Mouse (Mus musculus) midbrain, embryonic 16.5 days (tissue): ENCODE measurements around the gene Actr3b. TPM values are rescaled to one million over a fixed set of nuclear protein-coding genes. Genes with fewer than 3 reads are reported as not detected.

Experiments
- ATAC-seq: fragments of 200-750 bp; cut with Nextera tagmentation; 2 replicates; pipeline ENCODE4 v1.8.0; 2017; ENCODE audit warnings: moderate TSS enrichment
- H3K27ac ChIP-seq: fragments of 300-500 bp; sonication (generic); 2 replicates; pipeline ENCODE4 v1.5.1; 2014; ENCODE audit warnings: mild to moderate bottlenecking, low read length, mixed read lengths
- H3K27me3 ChIP-seq: fragments of 300-500 bp; sonication (generic); 2 replicates; pipeline ENCODE4 v1.6.1; 2014; ENCODE audit warnings: low read depth, low read length, mixed read lengths; ENCODE audit not compliant: control insufficient read depth, insufficient read depth
- H3K36me3 ChIP-seq: fragments of 300-500 bp; sonication (generic); 2 replicates; pipeline ENCODE4 v1.6.1; 2014; ENCODE audit warnings: mild to moderate bottlenecking, low read length, moderate library complexity, mixed read lengths; ENCODE audit not compliant: control insufficient read depth, insufficient read depth
- H3K4me1 ChIP-seq: fragments of 300-500 bp; sonication (generic); 2 replicates; pipeline ENCODE4 v1.6.1; 2014; ENCODE audit warnings: mild to moderate bottlenecking, low read length, mixed read lengths; ENCODE audit not compliant: control insufficient read depth, insufficient read depth
- H3K4me2 ChIP-seq: fragments of 300-500 bp; sonication (generic); 2 replicates; pipeline ENCODE4 v1.6.1; 2014; ENCODE audit warnings: mild to moderate bottlenecking, low read length, mixed read lengths
- H3K4me3 ChIP-seq: fragments of 300-500 bp; sonication (generic); 2 replicates; pipeline ENCODE4 v1.5.1; 2014; ENCODE audit warnings: low read depth, mild to moderate bottlenecking, low read length, moderate library complexity, mixed read lengths
- H3K9ac ChIP-seq: fragments of 300-500 bp; sonication (generic); 2 replicates; pipeline ENCODE4 v1.6.1; 2014; ENCODE audit warnings: low read depth, low read length, mixed read lengths
- H3K9me3 ChIP-seq: fragments of 300-500 bp; sonication (generic); replicated peaks from 2 replicates; pipeline ENCODE4 v1.6.1; 2014; ENCODE audit warnings: mild to moderate bottlenecking, low read length, mixed read lengths; ENCODE audit not compliant: control insufficient read depth, poor library complexity, severe bottlenecking
- WGBS: fragments of 180-500 bp; shearing (Covaris S2); extraction: QIAGEN DNeasy Blood & Tissue Kit; methylation state at CpG from one replicate; pipeline ENCODE4 v1.1.7; 2014; 5-methylcytosine and 5-hydroxymethylcytosine counted together
- polyA plus RNA-seq: library from polyadenylated mRNA; unstranded; fragments of >200 nt; fragmentation: Nextera tagmentation; extraction: Ambion mirVana; gene quantifications from 2 replicates; pipeline ENCODE4 v1.2.1, GENCODE M21; 2015

Gene Actr3b
- polyA plus RNA-seq, 1 experiment from 2014 or later = 44.5 TPM

DNA sequence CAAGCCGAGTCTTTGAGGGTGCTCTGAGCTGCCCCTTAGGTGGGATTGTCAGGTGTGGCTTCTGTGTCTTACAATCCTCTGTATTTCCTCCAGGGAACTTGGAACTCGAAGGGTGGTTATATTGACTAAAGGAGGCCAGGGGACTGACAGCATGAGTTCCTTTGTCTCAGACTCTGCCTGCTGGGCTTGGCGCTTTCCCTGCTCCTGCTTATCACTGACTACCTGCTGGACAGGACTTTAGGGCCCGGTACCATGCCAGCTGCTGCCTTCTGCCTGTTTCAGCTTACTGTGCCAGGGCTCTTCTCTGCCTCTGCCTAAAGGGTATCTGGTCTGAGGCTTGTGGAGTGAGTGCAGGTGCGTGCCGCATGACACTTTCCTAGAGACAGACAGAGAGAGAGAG lies 53.1 kb downstream of the Actr3b start:
- whole genome bisulfite sequencing = 41% methylated on average over 6 of the region's 6 CpGs
- ATAC-seq = no peak
- no peak overlapping the region for H3K4me3 ChIP-seq

DNA sequence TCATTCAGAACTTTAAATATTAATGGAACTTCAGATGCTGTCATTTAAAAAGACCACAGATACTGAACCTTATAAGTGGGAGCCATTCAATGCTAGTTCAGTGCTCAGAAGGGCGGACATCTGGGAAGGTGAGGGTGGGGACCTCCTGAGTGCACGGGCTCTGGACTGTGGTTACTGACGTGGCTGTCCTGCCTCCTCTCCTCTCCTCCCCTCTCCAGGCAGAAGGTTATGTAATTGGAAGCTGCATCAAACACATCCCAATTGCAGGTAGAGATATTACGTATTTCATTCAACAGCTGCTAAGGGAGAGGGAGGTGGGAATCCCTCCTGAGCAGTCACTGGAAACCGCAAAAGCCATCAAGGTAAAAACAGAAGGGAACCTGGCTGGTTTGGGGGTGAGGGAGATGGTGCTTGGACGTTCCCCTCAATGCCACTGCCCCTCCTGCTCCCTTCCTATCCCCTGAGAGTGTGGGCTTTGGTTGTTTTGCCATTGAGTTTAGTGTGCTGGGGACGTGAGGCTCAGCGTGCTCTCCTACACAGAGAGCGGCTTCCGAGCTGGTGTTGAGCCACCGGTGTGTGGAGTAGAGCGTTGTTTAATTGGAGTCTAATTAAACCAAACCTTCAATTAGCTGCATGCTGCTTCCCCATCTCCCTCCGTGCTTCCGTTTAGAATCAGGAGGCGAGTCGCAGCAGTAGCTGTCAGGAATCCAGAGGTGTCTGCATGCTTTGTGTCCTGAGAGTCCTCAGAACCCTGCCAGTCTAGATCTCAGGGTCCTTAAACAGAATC lies 69.7 kb downstream of the Actr3b start:
- ATAC-seq = no peak
- 66% methylated on average over 16 of the region's 16 CpGs for WGBS
- Histone ChIP-seq H3K27ac (no peak overlapping the region), H3K4me1 (no peaks in the 10 kb centered on the region), H3K9me3 (no peaks in the 10 kb centered on the region), H3K27me3 (no peaks in the 10 kb centered on the region), H3K9ac (no peak overlapping the region), H3K36me3 (no peaks in the 10 kb centered on the region), H3K4me2 (no peak overlapping the region), H3K4me3 (no peak overlapping the region)

More for the DNA sequence above, 53.1 kb downstream of the Actr3b start:
- Histone ChIP-seq H3K9me3 (no peaks in the 10 kb centered on the region), H3K27ac (no peak overlapping the region), H3K4me2 (no peak overlapping the region), H3K9ac (no peak overlapping the region), H3K36me3 (0 out of 2 replicates have a peak, but pooled peaks cover 4% of the 10 kb centered on the region), H3K27me3 (no peaks in the 10 kb centered on the region), H3K4me1 (no peaks in the 10 kb centered on the region)

DNA sequence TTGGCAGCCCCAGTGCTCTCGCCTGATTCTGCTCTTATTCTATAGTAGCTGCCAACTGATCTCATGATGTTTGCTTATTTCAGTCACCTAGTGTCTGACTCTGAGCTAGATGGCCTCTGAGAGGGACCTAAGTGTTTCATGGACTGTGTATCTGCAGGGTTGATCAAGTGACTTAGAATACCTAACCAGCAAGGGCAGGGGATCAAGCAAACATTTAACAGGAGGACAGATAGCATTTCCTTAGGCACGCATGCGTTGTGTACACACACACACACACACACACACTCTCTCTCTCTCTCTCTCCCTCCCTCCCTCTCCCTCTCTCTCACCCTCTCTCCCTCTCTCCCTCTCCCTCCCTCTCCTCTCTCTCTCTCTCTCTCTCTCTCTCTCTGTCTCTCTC lies 71.0 kb downstream of the Actr3b start:
- ATAC-seq = no peak
- Histone ChIP-seq H3K27me3 (no peaks in the 10 kb centered on the region), H3K9ac (no peak overlapping the region), H3K9me3 (no peaks in the 10 kb centered on the region), H3K4me3 (no peak overlapping the region), H3K4me2 (no peak overlapping the region), H3K36me3 (no peaks in the 10 kb centered on the region), H3K4me1 (no peaks in the 10 kb centered on the region), H3K27ac (no peak overlapping the region)
- WGBS = 83% methylated on average over 3 of the region's 3 CpGs

DNA sequence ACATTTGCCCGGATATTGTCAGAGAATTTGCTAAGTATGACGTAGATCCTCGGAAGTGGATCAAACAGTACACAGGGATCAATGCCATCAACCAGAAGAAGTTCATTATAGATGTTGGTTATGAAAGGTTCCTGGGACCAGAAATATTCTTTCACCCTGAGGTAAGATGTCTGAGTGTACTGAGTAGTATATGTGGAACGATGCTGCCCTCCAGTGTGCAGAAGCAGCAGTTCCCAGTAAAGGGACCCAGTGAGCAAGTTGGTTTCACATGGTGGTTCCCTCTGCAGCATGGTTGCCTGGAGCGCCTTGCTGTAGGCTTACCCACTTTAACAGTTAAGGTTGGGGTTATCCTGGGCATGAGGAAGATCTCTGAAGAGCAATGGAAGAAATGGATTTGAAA lies 71.8 kb downstream of the Actr3b start:
- Histone ChIP-seq H3K9ac (no peak overlapping the region), H3K4me3 (no peak overlapping the region), H3K4me1 (no peaks in the 10 kb centered on the region), H3K36me3 (no peaks in the 10 kb centered on the region), H3K27ac (no peak overlapping the region), H3K27me3 (no peaks in the 10 kb centered on the region), H3K4me2 (no peak overlapping the region), H3K9me3 (no peaks in the 10 kb centered on the region)
- 75% methylated on average over 5 of the region's 5 CpGs for WGBS
- ATAC-seq = peak; percentile 88

DNA sequence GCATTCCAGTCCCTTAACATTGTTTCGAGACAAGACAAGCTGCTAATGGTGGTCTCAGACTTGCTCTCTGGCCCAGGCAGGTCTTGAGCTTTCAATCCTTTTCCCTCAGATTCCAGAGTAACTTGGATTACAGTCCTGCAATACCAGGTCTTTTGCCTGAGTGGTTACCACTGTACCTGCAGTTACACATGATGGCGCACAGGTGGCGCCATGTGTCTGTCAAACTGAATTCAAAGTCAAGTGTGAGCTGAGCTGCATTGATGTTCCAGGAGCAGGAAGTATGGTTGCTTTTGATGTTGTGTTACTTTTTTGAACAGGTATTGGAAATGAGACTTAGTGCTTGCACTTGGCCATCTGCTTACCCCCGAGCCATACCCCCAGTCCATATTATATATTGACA lies 79.6 kb downstream of the Actr3b start:
- Histone ChIP-seq H3K4me3 (no peak overlapping the region), H3K36me3 (no peaks in the 10 kb centered on the region), H3K27ac (no peak overlapping the region), H3K4me2 (no peak overlapping the region), H3K27me3 (no peaks in the 10 kb centered on the region), H3K9ac (no peak overlapping the region), H3K9me3 (no peaks in the 10 kb centered on the region), H3K4me1 (no peaks in the 10 kb centered on the region)
- ATAC-seq = peak; percentile 50
- WGBS = 29% methylated on average over 4 of the region's 4 CpGs

DNA sequence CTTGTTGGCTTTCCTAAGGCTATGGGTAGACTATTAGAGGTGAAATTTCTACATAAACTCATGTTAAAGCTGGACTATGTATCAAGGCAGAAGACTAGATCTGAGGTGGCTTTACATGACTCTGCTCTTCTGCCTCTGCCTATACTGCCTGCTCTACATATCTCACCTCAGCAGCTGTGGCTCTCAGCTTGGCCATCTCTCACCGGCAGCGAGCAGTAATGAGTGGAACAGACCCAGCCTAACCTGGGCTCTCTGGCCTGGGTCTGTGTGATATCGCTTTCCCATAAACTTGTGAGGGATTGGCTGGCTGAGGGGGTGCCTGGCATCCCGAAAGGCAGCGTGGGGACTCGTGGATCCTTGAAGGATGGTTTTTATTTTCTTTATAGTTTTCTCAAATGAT lies 86.8 kb downstream of the Actr3b start:
- WGBS = 96% methylated on average over 6 of the region's 6 CpGs
- Histone ChIP-seq H3K4me2 (no peak overlapping the region), H3K27me3 (no peaks in the 10 kb centered on the region), H3K27ac (no peak overlapping the region), H3K9ac (no peak overlapping the region), H3K9me3 (no peaks in the 10 kb centered on the region), H3K36me3 (no peaks in the 10 kb centered on the region), H3K4me3 (no peak overlapping the region), H3K4me1 (no peaks in the 10 kb centered on the region)
- ATAC-seq = no peak

DNA sequence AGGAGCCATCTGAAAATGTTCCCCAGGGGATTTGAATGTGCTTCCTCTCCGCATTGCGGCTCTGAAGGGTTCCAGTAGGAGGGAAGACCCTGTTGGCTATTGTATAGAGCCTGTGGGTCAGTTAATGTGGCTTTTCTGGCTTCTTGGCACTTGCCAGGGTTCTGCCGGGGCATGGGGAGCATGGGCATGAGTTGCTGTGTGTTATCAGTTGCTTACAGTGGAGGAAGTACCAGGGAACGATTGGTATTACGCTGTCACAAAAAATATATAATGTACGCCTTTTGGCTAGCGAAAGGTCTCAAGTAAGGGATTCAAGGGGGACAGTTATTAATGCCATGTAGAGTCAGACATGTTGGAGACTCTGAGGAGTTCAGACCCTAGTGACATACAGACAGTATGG lies 87.4 kb downstream of the Actr3b start:
- no peaks in the 10 kb centered on the region for H3K36me3 ChIP-seq
- WGBS = 95% methylated on average over 7 of the region's 7 CpGs

DNA sequence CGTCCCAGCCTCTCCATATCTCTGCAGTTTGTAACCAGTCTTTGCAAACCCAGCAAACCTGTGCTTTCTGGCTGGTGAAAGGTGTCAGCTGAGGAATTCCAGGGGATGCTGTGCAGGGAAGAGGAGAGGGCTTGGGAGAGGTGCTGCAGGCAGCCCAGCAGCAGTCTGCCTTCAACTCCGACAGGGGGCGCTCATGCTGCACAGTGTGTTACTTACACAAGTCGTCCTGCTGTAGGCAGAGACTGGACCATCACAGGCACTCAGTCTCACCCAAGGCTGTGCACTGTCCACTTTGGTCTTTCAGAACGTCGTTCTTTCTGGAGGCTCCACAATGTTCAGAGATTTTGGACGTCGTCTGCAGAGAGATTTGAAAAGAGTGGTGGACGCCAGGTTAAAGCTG lies 88.3 kb downstream of the Actr3b start:
- H3K4me1 ChIP-seq = no peaks in the 10 kb centered on the region
- H3K27ac ChIP-seq = no peak overlapping the region
- H3K4me2 ChIP-seq = no peak overlapping the region
- no peaks in the 10 kb centered on the region for H3K36me3 ChIP-seq
- ATAC-seq = 0 out of 2 replicates have a peak, but pooled peaks have one; percentile 48
- WGBS = 54% methylated on average over 9 of the region's 9 CpGs
- no peaks in the 10 kb centered on the region for H3K27me3 ChIP-seq
- H3K4me3 ChIP-seq = no peak overlapping the region
- no peak overlapping the region for H3K9ac ChIP-seq
- H3K9me3 ChIP-seq = no peaks in the 10 kb centered on the region

More for the DNA sequence above, 87.4 kb downstream of the Actr3b start:
- Histone ChIP-seq H3K27ac (no peak overlapping the region), H3K9me3 (no peaks in the 10 kb centered on the region), H3K9ac (no peak overlapping the region), H3K4me1 (no peaks in the 10 kb centered on the region), H3K27me3 (no peaks in the 10 kb centered on the region), H3K4me2 (no peak overlapping the region), H3K4me3 (no peak overlapping the region)
- no peak for ATAC-seq

DNA sequence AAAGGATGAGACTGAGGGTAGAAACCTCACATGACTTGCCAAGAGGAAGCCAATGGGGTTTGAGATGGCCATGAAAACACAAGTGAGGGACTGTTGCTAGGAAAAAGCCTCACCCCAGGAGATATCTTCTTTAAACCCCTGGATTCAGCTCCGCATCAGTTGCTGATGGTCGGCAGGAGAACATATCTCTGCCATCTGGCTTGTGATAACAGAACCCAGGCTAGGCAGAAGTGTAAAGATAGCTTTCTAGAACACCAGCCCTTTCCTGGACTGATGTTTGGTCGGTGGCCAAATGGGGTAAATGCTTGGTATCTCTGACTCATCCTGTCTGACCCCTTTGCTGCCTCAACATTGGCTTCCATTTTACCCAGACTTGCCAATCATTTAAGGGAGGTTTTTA lies 106.4 kb downstream of the Actr3b start:
- Histone ChIP-seq H3K4me3 (no peak overlapping the region), H3K27ac (no peak overlapping the region), H3K4me1 (peaks cover 7% of the 10 kb centered on the region; the same call in 1 of the 2 replicates), H3K4me2 (no peak overlapping the region), H3K36me3 (no peaks in the 10 kb centered on the region), H3K9ac (no peak overlapping the region), H3K9me3 (no peaks in the 10 kb centered on the region), H3K27me3 (no peaks in the 10 kb centered on the region)
- ATAC-seq = no peak
- 88% methylated on average over 3 of the region's 3 CpGs for whole genome bisulfite sequencing
